Mouse (Mus musculus) heart, postnatal 0 days (tissue): ENCODE results near the gene Hspa12a. TPM values are rescaled to one million over a fixed set of nuclear protein-coding genes. Genes with fewer than 3 reads are reported as not detected.

Experiments
- ATAC-seq: fragments of 200-750 bp; cut with Nextera tagmentation; 2 replicates; pipeline ENCODE4 v1.8.0; 2017; ENCODE audit warnings: low read depth, moderate number of reproducible peaks, moderate library complexity; ENCODE audit not compliant: insufficient read depth
- DNase-seq: peaks from one replicate; pipeline ENCODE4 v3.0.0-alpha.2; 2016; ENCODE audit warnings: low spot score
- H3K27ac ChIP-seq: fragments of 300-500 bp; sonication (generic); 2 replicates; pipeline ENCODE4 v1.5.1; 2014; ENCODE audit warnings: low read depth, mild to moderate bottlenecking
- H3K27me3 ChIP-seq: fragments of 300-500 bp; sonication (generic); 2 replicates; pipeline ENCODE4 v1.6.1; 2014; ENCODE audit warnings: low read length, mixed read lengths; ENCODE audit not compliant: control insufficient read depth, insufficient read depth
- H3K36me3 ChIP-seq: fragments of 300-500 bp; sonication (generic); replicated peaks from 2 replicates; pipeline ENCODE4 v1.6.1; 2014; ENCODE audit warnings: low read length, mixed read lengths; ENCODE audit not compliant: control insufficient read depth, insufficient read depth
- H3K4me1 ChIP-seq: fragments of 300-500 bp; sonication (generic); 2 replicates; pipeline ENCODE4 v1.6.1; 2014; ENCODE audit warnings: antibody characterized with exemption; ENCODE audit not compliant: control insufficient read depth, insufficient read depth
- H3K4me2 ChIP-seq: fragments of 300-500 bp; sonication (generic); 2 replicates; pipeline ENCODE4 v1.6.1; 2014; ENCODE audit warnings: low read depth, mild to moderate bottlenecking, low read length, moderate library complexity
- H3K4me3 ChIP-seq: fragments of 300-500 bp; sonication (generic); 2 replicates; pipeline ENCODE4 v1.5.1; 2014; ENCODE audit warnings: low read depth, low read length
- H3K9ac ChIP-seq: fragments of 300-500 bp; sonication (generic); replicated peaks from 2 replicates; pipeline ENCODE4 v1.6.1; 2014; ENCODE audit warnings: low read depth, low read length, mixed read lengths
- H3K9me3 ChIP-seq: fragments of 300-500 bp; sonication (generic); replicated peaks from 2 replicates; pipeline ENCODE4 v1.6.1; 2016; ENCODE audit warnings: low read length; ENCODE audit not compliant: control insufficient read depth
- CTCF ChIP-seq: IDR thresholded peaks from 2 replicates; pipeline ENCODE4 v1.5.1; 2016; ENCODE audit warnings: antibody characterized with exemption, control low read depth, low read depth
- EP300 ChIP-seq: IDR thresholded peaks from 2 replicates; pipeline ENCODE4 v1.6.1; 2016; ENCODE audit warnings: antibody characterized with exemption, low read depth
- WGBS: fragments of 180-500 bp; shearing (Covaris S2); extraction: QIAGEN DNeasy Blood & Tissue Kit; methylation state at CpG from one replicate; pipeline ENCODE4 v1.1.7; 2014; 5-methylcytosine and 5-hydroxymethylcytosine counted together
- microRNA-seq: library from miRNA; unstranded; fragments of <30 nt; microRNA quantifications from one replicate; pipeline ENCODE4, GENCODE M21; 2016
- polyA plus RNA-seq: library from polyadenylated mRNA; unstranded; fragments of >200 nt; fragmentation: Nextera tagmentation; extraction: Ambion mirVana; gene quantifications from 2 replicates; pipeline ENCODE4 v1.2.1, GENCODE M21; 2015
- total RNA-seq: library from RNA; depleted of rRNA; stranded (reverse); fragments of >200 nt; gene quantifications from 2 replicates; pipeline ENCODE4 v1.2.3, GENCODE M21; 2014; ENCODE audit warnings: low replicate concordance; rRNA removed

Gene Hspa12a
- total and polyA plus RNA-seq, 2 experiments from 2014 or later = 13.2 to 39.2 TPM

- TF ChIP-seq EP300 (no peak), CTCF (no peak)
- 20% methylated on average over 6 of the region's 6 CpGs for WGBS
- H3K9me3 ChIP-seq = no peaks in the 10 kb centered on the region
- H3K36me3 ChIP-seq = no peaks in the 10 kb centered on the region
- ATAC-seq = peak; percentile 16; the same call in 1 of the 2 replicates
- no peaks in the 10 kb centered on the region for H3K4me1 ChIP-seq
- no peak overlapping the region for H3K4me2 ChIP-seq
- no peak overlapping the region for H3K27ac ChIP-seq
- H3K9ac ChIP-seq = no peak overlapping the region
- no peak overlapping the region for H3K4me3 ChIP-seq
- no peak for DNase-seq
- no peaks in the 10 kb centered on the region for H3K27me3 ChIP-seq
Measured at GRCm38 (mm10) chr19:58762316-58762715, 181.1 kb downstream of the Hspa12a start.

- H3K27ac ChIP-seq = no peak within 1 kb of the TSS
- H3K4me3 ChIP-seq = no peak within 1 kb of the TSS
- H3K4me2 ChIP-seq = no peak within 1 kb of the TSS
- H3K4me1 ChIP-seq = no peaks in the 10 kb centered on the region
- 57% methylated on average over 9 of the region's 9 CpGs for WGBS
- ATAC-seq (peak; percentile 31; the same call in 1 of the 2 replicates), DNase-seq (no peak)
- no peak within 1 kb of the TSS for H3K9ac ChIP-seq
- no peaks in the 10 kb centered on the region for H3K9me3 ChIP-seq
- no peaks in the 10 kb centered on the region for H3K27me3 ChIP-seq
- H3K36me3 ChIP-seq = no peaks in the 10 kb centered on the region
- no peak for TF ChIP-seq EP300
- no peak for TF ChIP-seq CTCF
Measured at GRCm38 (mm10) chr19:58759423-58759822, 184.0 kb downstream of the Hspa12a start, which contains the start of gene Pnliprp2. Pnliprp2 (plus strand) TSS chr19:58759719.

- Histone ChIP-seq H3K9me3 (no peaks in the 10 kb centered on the region), H3K4me3 (no peak overlapping the region), H3K27ac (no peak overlapping the region), H3K9ac (no peak overlapping the region), H3K4me1 (no peaks in the 10 kb centered on the region), H3K36me3 (no peaks in the 10 kb centered on the region), H3K27me3 (no peaks in the 10 kb centered on the region), H3K4me2 (no peak overlapping the region)
- TF ChIP-seq CTCF (no peak), EP300 (no peak)
- ATAC-seq (no peak), DNase-seq (no peak)
- 87% methylated on average over 4 of the region's 4 CpGs for WGBS
Measured at GRCm38 (mm10) chr19:58758871-58759270, 184.6 kb downstream of the Hspa12a start.

- Histone ChIP-seq H3K9me3 (no peaks in the 10 kb centered on the region), H3K4me3 (no peak overlapping the region), H3K27me3 (no peaks in the 10 kb centered on the region), H3K27ac (no peak overlapping the region), H3K4me1 (no peaks in the 10 kb centered on the region), H3K9ac (no peak overlapping the region), H3K36me3 (no peaks in the 10 kb centered on the region), H3K4me2 (no peak overlapping the region)
- ATAC-seq = no peak
- DNase-seq = no peak
- 40% methylated on average over 2 of the region's 2 CpGs for WGBS
- TF ChIP-seq EP300 = no peak
Measured at GRCm38 (mm10) chr19:58751504-58751903, 191.9 kb downstream of the Hspa12a start.

- ATAC-seq (no peak), DNase-seq (no peak)
- Histone ChIP-seq H3K9me3 (no peaks in the 10 kb centered on the region), H3K9ac (no peak overlapping the region), H3K27me3 (no peaks in the 10 kb centered on the region), H3K36me3 (no peaks in the 10 kb centered on the region), H3K27ac (no peak overlapping the region), H3K4me1 (no peaks in the 10 kb centered on the region), H3K4me3 (no peak overlapping the region), H3K4me2 (no peak overlapping the region)
- WGBS = 67% methylated on average over 2 of the region's 2 CpGs
- TF ChIP-seq CTCF = no peak
- TF ChIP-seq EP300 = no peak
Measured at GRCm38 (mm10) chr19:58750822-58751221, 192.6 kb downstream of the Hspa12a start.

GRCm38 (mm10) chr19:58747498-58748000 lies 195.9 kb downstream of the Hspa12a start:
- ATAC-seq (no peak), DNase-seq (no peak)
- no peaks in the 10 kb centered on the region for H3K9me3 ChIP-seq
- no peaks in the 10 kb centered on the region for H3K36me3 ChIP-seq
- H3K27me3 ChIP-seq = no peaks in the 10 kb centered on the region
- no peak overlapping the region for H3K27ac ChIP-seq
- H3K4me1 ChIP-seq = no peaks in the 10 kb centered on the region
- no peak overlapping the region for H3K9ac ChIP-seq
- TF ChIP-seq CTCF = no peak
- no peak for TF ChIP-seq EP300
- H3K4me2 ChIP-seq = no peak overlapping the region
- no peak overlapping the region for H3K4me3 ChIP-seq
- 73% methylated on average over 9 of the region's 9 CpGs for WGBS

Small RNA genes lying within 50 kb of the gene (microRNA-seq; reads per million reads assigned to microRNA genes)
- 0.54 reads per million for gene Mir3086

Other genes with a start within 250 kb of the Hspa12a start
- 0.23 TPM in 1 of 2 replicates, not detected in the other for gene Pnliprp1, start 214.8 kb downstream of the Hspa12a start, total RNA-seq
- 0.30 and 0.59 TPM in 2 replicates for gene Pnliprp1, start 214.8 kb downstream of the Hspa12a start, polyA plus RNA-seq
- 2.3 TPM in 1 of 2 replicates, not detected in the other for gene Pnliprp2, start 183.9 kb downstream of the Hspa12a start, total RNA-seq
- gene Pnliprp2, start 183.9 kb downstream of the Hspa12a start, polyA plus RNA-seq = 0.14 TPM in 1 of 2 replicates, not detected in the other
- not detected in 2 replicates for gene 1700019N19Rik, start 149.2 kb downstream of the Hspa12a start, total RNA-seq
- not detected in 2 replicates for gene 1700019N19Rik, start 149.2 kb downstream of the Hspa12a start, polyA plus RNA-seq
- gene Eno4, start 229 bp downstream of the Hspa12a start, total RNA-seq = not detected in 2 replicates
- gene Eno4, start 229 bp downstream of the Hspa12a start, polyA plus RNA-seq = 0.12 and 0.15 TPM in 2 replicates
- gene Shtn1, start 132.4 kb upstream of the Hspa12a start, total RNA-seq = 0.95 and 1.1 TPM in 2 replicates
- gene Shtn1, start 132.4 kb upstream of the Hspa12a start, polyA plus RNA-seq = 0.45 TPM in 2 replicates
- not detected in 2 replicates for gene Vax1, start 226.4 kb upstream of the Hspa12a start, total RNA-seq
- not detected in 2 replicates for gene Vax1, start 226.4 kb upstream of the Hspa12a start, polyA plus RNA-seq